Mouse (Mus musculus): ENCODE measurements around the gene Rnf5.

GRCm38 (mm10) chr17:34635671-34636070 is 32.2 kb upstream of the Rnf5 start:
- TF ChIP-seq CTCF (IDR thresholded peaks at IDR 0.05; ENCODE audit: borderline replicate concordance, extremely low read depth, insufficient read depth, insufficient read length) (no peak), POLR2A (IDR thresholded peaks at IDR 0.05; ENCODE audit: borderline replicate concordance, extremely low read depth, insufficient read depth, insufficient read length, poor library complexity, severe bottlenecking) (no peak)

Data from brain, embryonic 14.5 days (tissue).